Comparison of ENCODE assay signal across 28 mouse cellular contexts in genomic region chr3:86371466-86371865, GRCm38 (mm10).
"Had no signal": no experiment of that assay in that cellular context is flagged by ENCODE, and none has a peak within 500 bp of the region (broad histone marks: within the 10 kb centered on the region; RNA-seq: fewer than 3 reads in every experiment).

No protein-coding gene starts in this region.

- H3K27ac ChIP-seq: embryonic facial prominence, embryonic 10.5 days; embryonic facial prominence, embryonic 12.5 days; embryonic facial prominence, embryonic 13.5 days; embryonic facial prominence, embryonic 15.5 days; forebrain, embryonic 10.5 days; forebrain, embryonic 12.5 days; forebrain, embryonic 13.5 days; forebrain, embryonic 15.5 days; gastrocnemius, adult 2 months; heart, adult 2 months had no signal

- H3K9me3 ChIP-seq: embryonic facial prominence, embryonic 10.5 days; embryonic facial prominence, embryonic 12.5 days; embryonic facial prominence, embryonic 13.5 days; embryonic facial prominence, embryonic 15.5 days; forebrain, embryonic 10.5 days; forebrain, embryonic 12.5 days; forebrain, embryonic 13.5 days; forebrain, embryonic 15.5 days had no signal

- DNase-seq: cerebellum, adult 2 months; cerebellum, adult 8-10 months; cerebellum, adult 9-10 months; cerebellum, adult 9-11 months; cerebellum, postnatal 10 days; cerebellum, postnatal 14 days; cerebellum, postnatal 25 days; cerebellum, postnatal 36 days; embryo, embryonic 11 days; forebrain, postnatal 0 days; gastrocnemius, adult 2 months; gastrocnemius, postnatal 10 days; gastrocnemius, postnatal 14 days; gastrocnemius, postnatal 25 days; gastrocnemius, postnatal 36 days; heart, adult 18-20 months; heart, adult 2 months had no signal

- H3K4me2 ChIP-seq: embryonic facial prominence, embryonic 12.5 days; embryonic facial prominence, embryonic 13.5 days; embryonic facial prominence, embryonic 15.5 days; forebrain, embryonic 12.5 days; forebrain, embryonic 13.5 days; forebrain, embryonic 15.5 days had no signal

- H3K27me3 ChIP-seq: embryonic facial prominence, embryonic 12.5 days; embryonic facial prominence, embryonic 13.5 days; embryonic facial prominence, embryonic 15.5 days; forebrain, embryonic 12.5 days; forebrain, embryonic 13.5 days; forebrain, embryonic 15.5 days had no signal

- H3K36me3 ChIP-seq: embryonic facial prominence, embryonic 10.5 days; embryonic facial prominence, embryonic 12.5 days; embryonic facial prominence, embryonic 13.5 days; embryonic facial prominence, embryonic 15.5 days; forebrain, embryonic 10.5 days; forebrain, embryonic 12.5 days; forebrain, embryonic 15.5 days had no signal

- H3K9ac ChIP-seq: embryonic facial prominence, embryonic 12.5 days; embryonic facial prominence, embryonic 13.5 days; embryonic facial prominence, embryonic 15.5 days; forebrain, embryonic 12.5 days; forebrain, embryonic 13.5 days; forebrain, embryonic 15.5 days; forebrain, postnatal 0 days had no signal

- H3K4me1 ChIP-seq: embryonic facial prominence, embryonic 10.5 days; embryonic facial prominence, embryonic 12.5 days; embryonic facial prominence, embryonic 13.5 days; embryonic facial prominence, embryonic 15.5 days; forebrain, embryonic 10.5 days; forebrain, embryonic 12.5 days; forebrain, embryonic 13.5 days; forebrain, embryonic 15.5 days had no signal

- ATAC-seq: forebrain, embryonic 13.5 days; forebrain, embryonic 14.5 days; forebrain, embryonic 15.5 days; forebrain, embryonic 16.5 days; forebrain, postnatal 0 days had no signal

- H3K4me3 ChIP-seq: embryonic facial prominence, embryonic 10.5 days; embryonic facial prominence, embryonic 12.5 days; embryonic facial prominence, embryonic 13.5 days; embryonic facial prominence, embryonic 15.5 days; erythroblast, embryonic 14.5 days; forebrain, embryonic 10.5 days; forebrain, embryonic 12.5 days; forebrain, embryonic 13.5 days; forebrain, embryonic 15.5 days; gastrocnemius, adult 2 months; heart, adult 2 months had no signal
